Mouse (Mus musculus) liver, embryonic 15.5 days (tissue): ENCODE measurements at regions not wholly inside any gene's neighbourhood (a gene's known extent, or its start where the extent isn't known, plus 50 kb on each side); places are given as distances from the start of the nearest gene placed in this dataset.

Experiments
- ATAC-seq: fragments of 200-750 bp; cut with Nextera tagmentation; 2 replicates; pipeline ENCODE4 v1.8.0; 2017; ENCODE audit warnings: moderate number of reproducible peaks, mild to moderate bottlenecking, moderate library complexity; ENCODE audit not compliant: insufficient read depth
- H3K27ac ChIP-seq: fragments of 300-500 bp; sonication (generic); replicated peaks from 2 replicates; pipeline ENCODE4 v1.5.1; 2015; ENCODE audit warnings: mild to moderate bottlenecking, inconsistent platforms
- H3K27me3 ChIP-seq: fragments of 300-500 bp; sonication (generic); 2 replicates; pipeline ENCODE4 v1.6.1; 2015; ENCODE audit warnings: mild to moderate bottlenecking, inconsistent platforms
- H3K36me3 ChIP-seq: fragments of 300-500 bp; sonication (generic); replicated peaks from 2 replicates; pipeline ENCODE4 v1.6.1; 2015; ENCODE audit warnings: moderate library complexity, mild to moderate bottlenecking, inconsistent platforms
- H3K4me1 ChIP-seq: fragments of 300-500 bp; sonication (generic); replicated peaks from 2 replicates; pipeline ENCODE4 v1.6.1; 2015; ENCODE audit warnings: inconsistent platforms
- H3K4me2 ChIP-seq: fragments of 300-500 bp; sonication (generic); 2 replicates; pipeline ENCODE4 v1.6.1; 2015; ENCODE audit warnings: moderate library complexity, mild to moderate bottlenecking, inconsistent platforms
- H3K4me3 ChIP-seq: fragments of 300-500 bp; sonication (generic); replicated peaks from 2 replicates; pipeline ENCODE4 v1.5.1; 2015; ENCODE audit warnings: mild to moderate bottlenecking, inconsistent platforms
- H3K9ac ChIP-seq: fragments of 300-500 bp; sonication (generic); 2 replicates; pipeline ENCODE4 v1.6.1; 2015; ENCODE audit warnings: moderate library complexity, mild to moderate bottlenecking, inconsistent platforms
- H3K9me3 ChIP-seq: fragments of 300-500 bp; sonication (generic); replicated peaks from 2 replicates; pipeline ENCODE4 v1.6.1; 2016; ENCODE audit warnings: inconsistent platforms
- WGBS: fragments of 180-500 bp; shearing (Covaris S2); methylation state at CpG from one replicate; pipeline ENCODE4 v1.1.7; 2015; ENCODE audit warnings: mixed read lengths; ENCODE audit not compliant: insufficient replicate concordance; 5-methylcytosine and 5-hydroxymethylcytosine counted together

DNA sequence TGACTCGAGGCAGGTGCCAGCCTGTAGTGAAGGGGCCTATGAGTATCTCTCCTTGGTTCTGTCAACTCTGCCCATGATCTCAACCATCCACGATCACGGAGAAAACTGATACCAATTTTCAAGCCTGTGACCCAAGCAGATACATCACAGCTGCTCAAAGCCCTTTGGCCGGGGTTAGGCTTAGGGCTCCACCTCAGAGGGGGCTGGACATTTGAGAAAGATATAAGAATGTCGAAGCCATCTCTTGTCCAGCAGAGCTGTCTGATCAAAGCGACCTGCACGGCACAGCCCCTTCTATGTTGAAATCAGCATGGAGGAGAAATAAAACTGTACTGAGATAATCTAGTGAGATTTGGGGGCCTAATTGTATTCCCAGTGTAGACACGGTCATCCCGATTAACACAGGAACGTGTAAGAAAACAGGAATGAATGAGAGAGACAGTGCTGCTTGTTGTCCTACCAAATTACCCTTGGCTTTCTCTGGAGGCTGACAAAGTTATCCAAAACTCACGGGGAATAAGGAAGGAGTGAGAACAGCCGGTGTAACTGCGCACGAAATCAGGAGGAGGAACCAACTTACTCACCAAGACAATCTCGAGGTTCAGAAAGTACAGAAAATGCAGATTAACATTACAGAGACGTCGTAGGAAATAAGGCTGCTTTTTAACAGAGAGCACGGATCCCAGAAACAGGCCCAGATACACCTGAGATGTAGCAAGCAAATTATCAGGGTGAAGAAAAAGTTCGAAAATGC is 212.7 kb upstream of the Amigo2 start:
- Histone ChIP-seq H3K36me3 (no peaks in the 10 kb centered on the region), H3K9me3 (no peaks in the 10 kb centered on the region), H3K27me3 (no peaks in the 10 kb centered on the region), H3K9ac (no peak overlapping the region), H3K4me3 (no peak overlapping the region), H3K27ac (no peak overlapping the region), H3K4me2 (no peak overlapping the region), H3K4me1 (peaks cover 10% of the 10 kb centered on the region; the same call in 1 of the 2 replicates)
- ATAC-seq, result no peak
- WGBS, result 67% methylated on average over 19 of the region's 19 CpGs

DNA sequence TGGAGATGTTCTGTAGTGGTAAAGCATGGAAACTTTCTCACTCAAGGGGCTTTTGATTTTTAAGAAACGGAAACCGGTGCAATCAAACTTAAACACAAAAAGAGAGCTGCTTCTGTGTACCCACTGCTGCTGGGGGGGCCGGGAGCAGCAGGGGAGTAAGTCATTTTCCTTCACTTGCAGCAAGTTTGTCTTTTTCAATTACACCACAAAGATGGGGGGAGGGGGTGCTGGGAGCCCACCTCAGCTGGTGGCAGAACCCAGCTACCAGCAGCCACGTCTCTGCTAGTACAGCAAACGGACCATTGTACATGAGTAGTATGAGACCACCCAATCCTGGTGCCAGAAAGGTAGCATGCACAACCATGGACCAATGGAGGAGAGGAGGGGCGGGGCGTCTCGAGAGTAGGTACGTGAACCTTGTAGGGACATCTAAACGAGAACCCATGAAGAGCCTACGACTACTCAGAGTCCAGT is 211.7 kb upstream of the Amigo2 start:
- no peak overlapping the region for H3K4me2 ChIP-seq
- ATAC-seq, result no peak

DNA sequence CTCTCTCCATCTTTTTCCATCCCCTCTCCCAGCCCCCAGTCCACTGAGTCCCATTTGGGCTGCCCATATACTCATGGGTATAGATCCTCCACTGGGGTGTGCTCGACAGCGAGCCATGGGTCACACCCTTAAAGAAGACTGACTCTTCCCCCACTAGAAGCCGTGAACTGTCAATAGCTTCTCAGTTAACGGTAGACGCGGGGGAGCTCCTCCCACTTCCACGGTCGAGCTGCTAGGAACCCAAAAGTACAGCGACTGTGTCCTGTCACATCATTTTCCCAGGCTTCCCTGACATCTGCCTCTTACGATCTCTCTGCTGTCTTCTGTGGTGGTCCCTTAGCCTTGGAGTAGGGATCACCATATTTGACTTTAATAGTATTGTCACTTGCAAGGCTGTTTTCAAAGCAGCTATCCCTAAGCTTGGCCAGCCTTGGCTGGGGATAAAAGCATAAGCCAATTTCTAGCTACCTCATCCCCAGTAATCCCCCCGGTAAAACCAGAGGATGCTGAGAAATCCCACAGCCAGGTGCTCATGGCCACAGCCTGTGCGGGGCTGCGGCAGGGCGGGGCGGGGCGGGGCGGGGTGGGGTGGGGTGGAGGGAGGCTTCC is 211.2 kb upstream of the Amigo2 start:
- Histone ChIP-seq H3K27ac (no peak overlapping the region), H3K9ac (no peak overlapping the region), H3K4me2 (no peak overlapping the region; the same call in 1 of the 2 replicates), H3K27me3 (no peaks in the 10 kb centered on the region), H3K36me3 (no peaks in the 10 kb centered on the region), H3K4me1 (peaks cover 9% of the 10 kb centered on the region; the same call in 1 of the 2 replicates), H3K9me3 (no peaks in the 10 kb centered on the region), H3K4me3 (no peak overlapping the region)
- WGBS, result 20% methylated on average over 17 of the region's 17 CpGs
- no peak for ATAC-seq

More for the DNA sequence above, 211.7 kb upstream of the Amigo2 start:
- H3K36me3 ChIP-seq, result no peaks in the 10 kb centered on the region
- no peak overlapping the region for H3K9ac ChIP-seq
- no peak overlapping the region for H3K4me3 ChIP-seq
- no peaks in the 10 kb centered on the region for H3K27me3 ChIP-seq
- H3K4me1 ChIP-seq, result peaks cover 9% of the 10 kb centered on the region; the same call in 1 of the 2 replicates
- no peaks in the 10 kb centered on the region for H3K9me3 ChIP-seq
- H3K27ac ChIP-seq, result no peak overlapping the region
- WGBS, result 57% methylated on average over 11 of the region's 11 CpGs

DNA sequence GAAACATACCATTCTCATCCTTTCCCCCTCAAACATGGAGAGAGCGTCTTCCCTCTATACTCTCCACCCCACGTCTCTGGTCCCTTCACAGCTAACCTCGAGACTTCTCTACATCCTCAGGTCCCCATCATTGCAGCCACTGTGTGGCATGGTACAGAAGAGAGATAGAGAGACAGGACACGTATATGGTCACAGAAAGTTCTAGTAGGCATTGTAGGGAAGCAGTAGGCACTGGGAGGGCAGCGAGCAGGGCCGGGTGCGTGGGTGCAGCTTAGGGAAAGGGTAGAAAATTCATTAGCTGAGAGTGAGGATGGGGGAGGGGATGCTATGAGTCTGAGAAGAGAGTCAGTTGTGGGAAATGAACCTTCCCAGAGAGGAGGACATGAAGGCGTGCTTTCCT is 210.4 kb upstream of the Amigo2 start:
- Histone ChIP-seq H3K4me2 (no peak overlapping the region), H3K27ac (no peak overlapping the region), H3K4me1 (peaks cover 9% of the 10 kb centered on the region; the same call in 1 of the 2 replicates), H3K36me3 (no peaks in the 10 kb centered on the region), H3K9me3 (no peaks in the 10 kb centered on the region), H3K27me3 (no peaks in the 10 kb centered on the region), H3K9ac (no peak overlapping the region), H3K4me3 (no peak overlapping the region)
- WGBS, result 69% methylated on average over 8 of the region's 8 CpGs
- no peak for ATAC-seq

DNA sequence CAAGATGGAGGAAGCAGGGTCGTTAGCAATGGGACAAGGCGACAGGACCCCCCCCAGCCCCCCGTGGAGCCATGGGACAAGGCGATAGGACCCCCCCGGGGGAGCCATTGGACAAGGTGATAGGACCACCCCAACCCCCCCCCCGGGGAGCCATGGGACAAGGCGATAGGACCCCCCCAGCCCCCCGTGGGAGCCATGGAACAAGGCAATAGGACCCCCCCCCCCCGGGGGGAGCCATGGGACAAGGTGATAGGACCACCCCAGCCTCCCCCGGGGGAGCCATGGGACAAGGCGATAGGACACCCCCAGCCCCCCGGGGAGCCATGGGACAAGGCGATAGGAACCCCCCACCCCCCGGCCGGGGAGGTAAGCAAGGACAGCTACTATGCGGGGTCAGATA is 209.9 kb upstream of the Amigo2 start:
- WGBS, result 65% methylated on average over 16 of the region's 16 CpGs
- H3K9me3 ChIP-seq, result no peaks in the 10 kb centered on the region
- no peak for ATAC-seq

DNA sequence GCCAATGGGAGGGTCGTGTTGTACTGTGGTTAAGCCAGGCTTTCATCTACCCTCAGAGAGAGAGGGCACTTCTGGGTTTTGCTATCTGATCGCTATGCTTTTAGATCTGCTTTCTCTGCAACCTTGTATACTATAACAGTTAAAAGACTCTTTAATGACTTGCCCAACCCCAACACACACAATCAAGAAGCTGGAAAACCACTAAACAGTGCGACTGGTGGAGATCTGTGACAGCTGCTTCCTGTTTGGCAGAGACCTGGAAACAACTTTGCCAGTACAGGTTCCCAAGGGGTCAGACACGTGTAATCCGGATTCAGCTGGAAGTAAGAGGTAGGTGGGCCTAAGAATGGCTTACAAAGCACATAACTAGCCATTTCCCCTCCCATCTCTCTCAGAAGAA is 208.6 kb upstream of the Amigo2 start:
- no peak overlapping the region for H3K4me3 ChIP-seq
- H3K9ac ChIP-seq, result no peak overlapping the region
- no peak for ATAC-seq
- peaks cover 9% of the 10 kb centered on the region; the same call in 1 of the 2 replicates for H3K4me1 ChIP-seq
- H3K27ac ChIP-seq, result no peak overlapping the region
- H3K36me3 ChIP-seq, result no peaks in the 10 kb centered on the region
- no peaks in the 10 kb centered on the region for H3K27me3 ChIP-seq
- 11% methylated on average over 5 of the region's 5 CpGs for WGBS
- H3K4me2 ChIP-seq, result no peak overlapping the region
- no peaks in the 10 kb centered on the region for H3K9me3 ChIP-seq

More for the DNA sequence above, 209.9 kb upstream of the Amigo2 start:
- peaks cover 9% of the 10 kb centered on the region; the same call in 1 of the 2 replicates for H3K4me1 ChIP-seq
- H3K27me3 ChIP-seq, result no peaks in the 10 kb centered on the region
- no peaks in the 10 kb centered on the region for H3K36me3 ChIP-seq
- no peak overlapping the region for H3K9ac ChIP-seq
- no peak overlapping the region for H3K4me3 ChIP-seq
- H3K27ac ChIP-seq, result no peak overlapping the region
- H3K4me2 ChIP-seq, result no peak overlapping the region

DNA sequence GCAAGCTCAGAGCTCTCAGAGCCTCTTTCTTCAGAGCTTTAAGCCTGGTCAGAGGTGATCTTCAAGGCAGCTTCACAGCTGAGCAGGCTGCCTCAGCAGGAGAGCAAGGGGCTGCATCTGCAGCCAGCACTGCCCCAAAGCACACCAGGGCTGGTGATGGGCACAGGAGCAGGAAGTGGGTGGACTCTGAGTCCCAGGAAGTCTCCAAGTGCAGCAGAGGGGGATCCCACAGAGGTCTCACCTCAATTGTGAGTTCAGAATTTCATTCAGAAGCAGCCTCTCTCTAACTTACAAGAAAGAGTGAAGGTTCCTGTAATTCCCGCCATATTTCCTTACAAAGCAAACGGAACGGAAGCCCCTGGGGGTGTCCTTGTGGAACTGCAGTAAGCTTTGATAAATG is 202.6 kb upstream of the Amigo2 start:
- Histone ChIP-seq H3K9ac (no peak overlapping the region), H3K27me3 (no peaks in the 10 kb centered on the region), H3K27ac (no peak overlapping the region), H3K4me2 (no peak overlapping the region), H3K4me3 (no peak overlapping the region), H3K36me3 (no peaks in the 10 kb centered on the region), H3K4me1 (0 out of 2 replicates have a peak, but pooled peaks cover 2% of the 10 kb centered on the region), H3K9me3 (no peaks in the 10 kb centered on the region)
- 73% methylated on average over 3 of the region's 3 CpGs for WGBS
- ATAC-seq, result no peak

DNA sequence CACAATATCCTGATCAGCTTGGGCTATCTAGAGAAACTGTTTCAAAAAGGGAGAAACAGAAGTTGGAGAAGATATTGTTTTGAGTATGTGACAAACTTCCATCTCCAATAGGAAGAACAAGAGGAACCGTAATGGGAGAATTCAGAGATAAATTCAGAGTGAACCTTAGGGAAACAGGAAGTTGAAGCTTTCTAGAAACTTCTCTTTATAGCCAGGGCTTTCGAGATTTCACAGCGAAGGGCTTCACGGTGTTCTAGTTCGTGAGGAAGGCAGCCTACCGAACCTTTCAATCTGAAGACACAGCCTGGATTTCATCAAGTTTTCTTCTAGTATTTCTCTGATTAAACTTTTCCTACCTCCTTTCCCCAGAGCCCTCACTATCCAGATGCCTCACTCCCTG is 201.9 kb upstream of the Amigo2 start:
- Histone ChIP-seq H3K9me3 (no peaks in the 10 kb centered on the region), H3K27ac (no peak overlapping the region), H3K9ac (no peak overlapping the region), H3K27me3 (no peaks in the 10 kb centered on the region), H3K4me1 (0 out of 2 replicates have a peak, but pooled peaks cover 2% of the 10 kb centered on the region), H3K4me3 (no peak overlapping the region), H3K36me3 (no peaks in the 10 kb centered on the region), H3K4me2 (no peak overlapping the region)
- ATAC-seq, result no peak
- WGBS, result 34% methylated on average over 6 of the region's 6 CpGs

DNA sequence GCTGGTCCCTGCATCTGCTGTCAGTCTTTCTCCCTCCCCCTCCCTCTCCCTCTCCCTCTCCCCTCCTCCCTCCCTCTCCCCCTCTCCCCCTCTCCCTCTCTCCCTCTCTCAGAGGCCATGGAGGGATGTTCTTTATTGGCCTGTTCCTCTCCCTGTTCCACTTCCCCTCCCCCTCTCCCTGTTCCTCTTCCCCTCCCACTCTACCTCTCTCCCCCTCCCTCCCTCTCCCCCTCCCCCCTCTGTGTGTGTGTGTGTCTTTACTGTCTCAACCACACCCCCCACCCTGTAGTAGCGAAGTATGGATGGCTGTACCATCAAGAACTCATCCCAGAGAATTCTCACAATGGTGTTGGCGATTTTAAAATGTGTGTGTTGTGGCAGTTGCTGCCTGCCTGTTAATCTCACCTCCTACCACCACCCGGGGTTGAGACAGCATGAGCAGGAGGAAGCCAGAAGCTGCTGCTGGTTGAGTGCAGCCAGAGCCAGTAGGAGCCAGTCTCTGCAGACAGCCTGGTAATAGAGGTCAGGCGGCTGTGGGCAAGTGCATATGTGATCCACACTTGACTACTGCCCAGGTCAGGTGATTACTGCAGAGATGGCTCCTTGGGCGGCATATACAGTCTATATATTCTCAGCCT is 201.3 kb upstream of the Amigo2 start:
- no peak for ATAC-seq
- Histone ChIP-seq H3K36me3 (no peaks in the 10 kb centered on the region), H3K4me2 (no peak overlapping the region), H3K4me1 (0 out of 2 replicates have a peak, but pooled peaks cover 2% of the 10 kb centered on the region), H3K9ac (no peak overlapping the region), H3K9me3 (no peaks in the 10 kb centered on the region), H3K27me3 (no peaks in the 10 kb centered on the region), H3K4me3 (no peak overlapping the region), H3K27ac (no peak overlapping the region)
- 39% methylated on average over 5 of the region's 5 CpGs for WGBS

DNA sequence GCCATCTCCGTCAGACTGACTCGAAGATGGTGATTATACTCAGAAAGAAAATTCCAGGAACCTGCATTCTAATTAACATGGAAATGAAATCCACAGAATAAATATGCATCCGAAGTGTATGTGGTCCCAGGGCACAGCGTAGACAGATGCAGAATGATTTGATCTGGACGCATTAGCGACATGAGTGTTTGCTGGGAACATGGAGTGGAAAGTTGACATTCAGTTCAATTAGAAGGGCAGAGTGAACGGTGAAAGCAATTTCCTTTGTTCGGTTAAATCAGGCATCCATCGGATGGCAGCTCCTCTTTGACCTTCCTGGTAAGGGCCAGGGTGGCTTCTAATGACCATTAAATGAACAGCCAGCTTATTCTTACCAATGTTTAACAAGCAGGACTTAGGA is 199.1 kb upstream of the Amigo2 start:
- Histone ChIP-seq H3K27ac (no peak overlapping the region), H3K36me3 (no peaks in the 10 kb centered on the region), H3K4me1 (0 out of 2 replicates have a peak, but pooled peaks cover 2% of the 10 kb centered on the region), H3K4me2 (no peak overlapping the region), H3K27me3 (no peaks in the 10 kb centered on the region), H3K9ac (no peak overlapping the region), H3K9me3 (no peaks in the 10 kb centered on the region), H3K4me3 (no peak overlapping the region)
- 66% methylated on average over 9 of the region's 9 CpGs for WGBS
- no peak for ATAC-seq

DNA sequence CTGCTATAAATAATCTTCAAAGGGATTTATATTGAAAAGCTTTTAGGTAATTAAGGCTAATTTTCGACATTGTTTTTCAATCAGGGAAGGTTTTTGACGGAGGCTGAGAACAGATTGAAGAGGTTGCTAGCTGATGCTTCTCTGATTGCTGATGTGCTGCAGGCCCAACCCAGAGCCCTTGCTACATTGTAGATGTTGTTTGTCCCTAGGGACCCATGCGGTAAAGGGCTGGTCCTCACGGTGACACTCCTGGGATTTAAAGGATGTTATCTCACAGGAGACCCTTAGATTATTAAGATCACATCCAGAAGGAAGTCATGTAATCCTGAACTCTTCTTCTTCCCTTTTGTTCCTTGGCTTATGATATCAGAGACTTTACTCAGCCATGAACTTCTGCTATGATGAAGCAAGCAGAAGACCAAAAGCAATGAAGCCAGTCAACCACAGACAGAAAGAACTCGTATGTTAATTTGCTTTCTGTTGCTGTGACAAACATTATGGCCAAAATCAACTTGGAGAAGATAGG is 191.2 kb upstream of the Amigo2 start:
- Histone ChIP-seq H3K9me3 (no peaks in the 10 kb centered on the region), H3K9ac (no peak overlapping the region), H3K4me1 (no peaks in the 10 kb centered on the region), H3K36me3 (no peaks in the 10 kb centered on the region), H3K4me2 (no peak overlapping the region), H3K27ac (no peak overlapping the region), H3K4me3 (no peak overlapping the region), H3K27me3 (no peaks in the 10 kb centered on the region)
- 74% methylated on average over 5 of the region's 5 CpGs for WGBS
- ATAC-seq, result no peak
